Mouse (Mus musculus) kidney, embryonic 16.5 days (tissue): ENCODE results near the gene Dnajb11. TPM values are rescaled to one million over a fixed set of nuclear protein-coding genes. Genes with fewer than 3 reads are reported as not detected.

Experiments used
- ATAC-seq: fragments of 200-750 bp; cut with Nextera tagmentation; 2 replicates; pipeline ENCODE4 v1.8.0; 2017; ENCODE audit warnings: moderate TSS enrichment; ENCODE audit not compliant: low FRiP score, low TSS enrichment
- H3K27ac ChIP-seq: fragments of 300-500 bp; sonication (generic); 2 replicates; pipeline ENCODE4 v1.5.1; 2014; ENCODE audit warnings: low read length
- H3K27me3 ChIP-seq: fragments of 300-500 bp; sonication (generic); 2 replicates; pipeline ENCODE4 v1.6.1; 2014; ENCODE audit warnings: low read length, control low read depth, mixed read lengths; ENCODE audit not compliant: insufficient read depth
- H3K36me3 ChIP-seq: fragments of 300-500 bp; sonication (generic); 2 replicates; pipeline ENCODE4 v1.6.1; 2014; ENCODE audit warnings: low read length, control low read depth, mixed read lengths; ENCODE audit not compliant: insufficient read depth
- H3K4me1 ChIP-seq: fragments of 300-500 bp; sonication (generic); 2 replicates; pipeline ENCODE4 v1.6.1; 2014; ENCODE audit warnings: low read length, control low read depth, mixed read lengths; ENCODE audit not compliant: insufficient read depth
- H3K4me2 ChIP-seq: fragments of 300-500 bp; sonication (generic); replicated peaks from 2 replicates; pipeline ENCODE4 v1.6.1; 2014; ENCODE audit warnings: low read depth, low read length
- H3K4me3 ChIP-seq: fragments of 300-500 bp; sonication (generic); 2 replicates; pipeline ENCODE4 v1.5.1; 2014; ENCODE audit warnings: mild to moderate bottlenecking, low read length
- H3K9ac ChIP-seq: fragments of 300-500 bp; sonication (generic); replicated peaks from 2 replicates; pipeline ENCODE4 v1.6.1; 2014; ENCODE audit warnings: low read length
- H3K9me3 ChIP-seq: fragments of 300-500 bp; sonication (generic); 2 replicates; pipeline ENCODE4 v1.6.1; 2016; ENCODE audit warnings: low read length, control low read depth
- WGBS: fragments of 180-500 bp; shearing (Covaris S2); extraction: QIAGEN DNeasy Blood & Tissue Kit; methylation state at CpG from one replicate; pipeline ENCODE4 v1.1.7; 2014; 5-methylcytosine and 5-hydroxymethylcytosine counted together
- polyA plus RNA-seq: library from polyadenylated mRNA; unstranded; fragments of >200 nt; fragmentation: Nextera tagmentation; extraction: Ambion mirVana; gene quantifications from 2 replicates; pipeline ENCODE4 v1.2.1, GENCODE M21; 2015

The Dnajb11 gene
- polyA plus RNA-seq, 1 experiment from 2014 or later: 123 TPM

DNA sequence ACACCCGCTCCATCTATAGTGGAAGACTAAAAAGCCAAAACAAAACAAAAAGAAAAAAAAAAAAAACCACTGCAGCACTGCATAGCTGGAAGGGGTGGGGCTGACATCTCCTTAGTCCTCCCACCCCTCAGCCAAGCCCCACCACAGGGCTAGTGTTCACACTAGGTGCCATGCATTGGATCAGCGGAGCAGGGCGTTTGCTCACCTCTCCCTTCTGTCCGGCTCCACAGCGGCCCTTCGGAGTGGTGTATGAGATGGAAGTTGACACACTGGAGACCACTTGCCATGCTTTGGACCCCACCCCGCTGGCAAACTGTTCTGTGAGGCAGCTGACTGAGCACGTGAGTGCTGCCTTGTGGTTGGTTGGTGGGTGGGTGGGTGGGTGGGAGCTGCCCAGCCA, 36.5 kb downstream of the Dnajb11 start:
- no peak overlapping the region for H3K9ac ChIP-seq
- H3K4me3 ChIP-seq: no peak overlapping the region
- no peak overlapping the region for H3K4me2 ChIP-seq
- H3K36me3 ChIP-seq: no peaks in the 10 kb centered on the region
- no peaks in the 10 kb centered on the region for H3K9me3 ChIP-seq
- ATAC-seq: peak; percentile 19; the same call in 1 of the 2 replicates
- no peak overlapping the region for H3K27ac ChIP-seq
- 75% methylated on average over 8 of the region's 8 CpGs for WGBS
- no peaks in the 10 kb centered on the region for H3K27me3 ChIP-seq
- no peaks in the 10 kb centered on the region for H3K4me1 ChIP-seq

DNA sequence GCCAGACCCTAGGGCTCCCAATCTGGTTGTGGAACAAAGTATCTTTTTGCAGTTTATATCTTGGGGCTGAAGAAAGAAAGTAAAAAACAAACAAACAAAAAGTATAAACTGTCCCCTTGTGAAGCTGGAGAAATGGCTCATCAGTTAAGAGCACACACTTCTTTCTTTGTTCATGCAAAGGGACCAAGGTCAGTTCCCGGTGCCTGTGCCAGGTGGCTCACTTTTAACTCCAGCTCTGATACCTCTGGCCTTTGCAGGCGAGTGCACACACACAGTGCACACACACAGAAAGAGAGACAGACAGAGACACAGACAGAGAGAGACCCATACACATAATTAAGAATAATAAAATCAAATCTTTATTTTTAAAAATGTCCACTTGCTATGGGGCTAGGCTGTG, 39.0 kb downstream of the Dnajb11 start:
- H3K27ac ChIP-seq: no peak overlapping the region
- ATAC-seq: no peak
- H3K36me3 ChIP-seq: no peaks in the 10 kb centered on the region
- no peaks in the 10 kb centered on the region for H3K4me1 ChIP-seq
- H3K4me3 ChIP-seq: no peak overlapping the region
- no peak overlapping the region for H3K9ac ChIP-seq
- no peak overlapping the region for H3K4me2 ChIP-seq
- H3K27me3 ChIP-seq: no peaks in the 10 kb centered on the region
- WGBS: 62% methylated on average over 2 of the region's 2 CpGs
- H3K9me3 ChIP-seq: no peaks in the 10 kb centered on the region

DNA sequence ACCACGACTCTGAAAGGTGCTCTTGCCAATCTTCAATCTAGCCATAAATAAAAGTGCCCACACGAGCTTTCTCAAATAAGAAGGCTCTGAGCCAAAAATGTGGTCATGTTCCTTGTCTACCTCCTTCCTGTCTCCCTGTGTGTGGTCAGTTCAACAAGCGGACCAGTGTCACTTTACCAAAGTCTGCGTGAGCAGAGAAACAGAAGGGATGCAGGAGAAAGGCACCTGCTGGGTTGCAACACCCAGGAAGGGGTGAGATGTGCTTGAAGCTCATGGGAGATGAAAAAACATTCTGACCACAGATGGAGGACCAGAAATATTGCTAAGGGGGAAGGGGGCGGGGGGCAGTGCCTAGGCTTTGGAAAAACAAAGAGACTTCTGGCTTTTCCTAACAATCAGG, 41.7 kb downstream of the Dnajb11 start:
- Histone ChIP-seq H3K9ac (no peak overlapping the region), H3K4me2 (no peak overlapping the region), H3K36me3 (no peaks in the 10 kb centered on the region), H3K4me1 (no peaks in the 10 kb centered on the region), H3K27ac (no peak overlapping the region), H3K27me3 (no peaks in the 10 kb centered on the region), H3K9me3 (no peaks in the 10 kb centered on the region), H3K4me3 (no peak overlapping the region)
- 40% methylated on average over 5 of the region's 5 CpGs for WGBS
- no peak for ATAC-seq

DNA sequence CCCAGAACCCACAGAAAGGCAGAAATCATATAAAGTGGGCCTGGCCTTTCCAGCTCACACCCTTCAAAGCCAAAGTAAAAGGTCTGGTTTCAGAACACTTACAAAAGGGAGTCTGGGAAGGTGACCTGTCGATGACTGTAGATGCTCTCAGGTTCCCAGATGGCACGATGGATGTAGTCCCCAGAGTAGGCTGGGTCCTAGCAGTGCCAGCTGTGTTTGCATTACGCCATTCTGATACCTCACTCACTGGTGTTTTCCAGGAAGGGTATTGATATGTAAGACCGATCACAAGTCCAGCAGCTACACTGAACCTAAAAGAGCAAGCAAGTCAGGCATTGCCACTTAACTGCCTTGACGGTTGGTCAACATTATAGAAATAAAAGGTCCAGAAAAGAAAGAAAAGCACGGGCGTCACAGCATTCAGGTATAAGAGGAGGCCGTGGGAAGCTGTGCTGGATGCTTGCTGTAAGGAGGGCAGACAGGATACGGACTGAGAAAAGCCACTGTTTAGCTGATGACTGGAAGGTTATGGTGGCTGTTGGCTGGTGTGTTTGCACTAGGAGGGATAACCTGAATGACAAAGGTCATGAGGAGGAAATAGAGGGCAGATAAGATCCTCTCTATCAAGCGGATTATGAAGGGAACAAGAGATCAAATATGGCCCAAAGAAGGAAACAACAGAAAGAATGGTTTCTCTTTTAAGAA, 42.4 kb downstream of the Dnajb11 start:
- Histone ChIP-seq H3K4me1 (no peaks in the 10 kb centered on the region), H3K27ac (no peak overlapping the region), H3K27me3 (no peaks in the 10 kb centered on the region), H3K9me3 (no peaks in the 10 kb centered on the region), H3K4me2 (no peak overlapping the region), H3K9ac (no peak overlapping the region), H3K36me3 (no peaks in the 10 kb centered on the region), H3K4me3 (no peak overlapping the region)
- 74% methylated on average over 10 of the region's 10 CpGs for WGBS
- no peak for ATAC-seq

DNA sequence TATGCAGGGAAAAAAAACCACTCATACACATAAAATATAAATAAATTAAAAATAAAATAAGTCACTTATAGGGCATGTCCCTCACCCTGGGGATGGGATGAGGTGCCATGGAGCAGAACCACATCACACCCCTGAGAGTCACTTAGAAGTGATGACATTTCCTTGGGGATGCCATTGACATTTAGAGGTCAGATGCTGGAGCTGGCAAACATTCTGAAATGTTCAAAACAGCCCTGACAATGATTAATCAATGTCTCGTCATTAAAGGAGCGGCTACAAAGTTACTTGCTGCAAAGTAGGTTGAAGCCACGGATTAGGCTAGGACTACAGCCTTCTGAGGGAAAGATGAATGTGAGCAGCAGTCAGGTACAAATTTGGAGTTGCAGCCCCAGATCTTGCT, 43.7 kb downstream of the Dnajb11 start:
- no peaks in the 10 kb centered on the region for H3K36me3 ChIP-seq
- ATAC-seq: no peak
- H3K4me1 ChIP-seq: no peaks in the 10 kb centered on the region
- H3K9ac ChIP-seq: no peak overlapping the region
- no peaks in the 10 kb centered on the region for H3K9me3 ChIP-seq
- no peak overlapping the region for H3K4me3 ChIP-seq
- 63% methylated on average over 3 of the region's 3 CpGs for WGBS
- H3K4me2 ChIP-seq: no peak overlapping the region
- no peaks in the 10 kb centered on the region for H3K27me3 ChIP-seq
- no peak overlapping the region for H3K27ac ChIP-seq

DNA sequence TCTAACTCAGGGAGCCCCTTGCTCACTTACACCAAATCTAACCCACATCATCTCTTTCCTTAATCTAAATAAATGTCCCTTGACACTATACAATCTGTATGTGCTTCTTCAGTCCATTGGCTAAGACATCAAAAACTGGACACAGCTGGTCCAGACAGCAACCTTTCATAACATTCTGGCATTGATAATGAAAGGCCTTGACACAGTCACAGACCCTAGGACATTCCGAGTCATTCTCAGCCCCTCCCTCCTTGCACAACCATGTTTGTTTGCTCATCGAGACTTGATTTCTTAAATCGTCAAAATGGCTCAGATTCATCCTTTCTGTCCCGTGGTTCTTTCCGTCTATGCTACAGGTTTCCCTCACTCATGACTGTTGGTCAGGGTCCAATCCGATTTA, 51.6 kb downstream of the Dnajb11 start:
- Histone ChIP-seq H3K4me2 (no peak overlapping the region), H3K27me3 (no peaks in the 10 kb centered on the region), H3K27ac (no peak overlapping the region), H3K9me3 (no peaks in the 10 kb centered on the region), H3K4me1 (no peaks in the 10 kb centered on the region), H3K4me3 (no peak overlapping the region), H3K9ac (no peak overlapping the region), H3K36me3 (no peaks in the 10 kb centered on the region)
- 93% methylated on average over 6 of the region's 6 CpGs for WGBS
- ATAC-seq: no peak

DNA sequence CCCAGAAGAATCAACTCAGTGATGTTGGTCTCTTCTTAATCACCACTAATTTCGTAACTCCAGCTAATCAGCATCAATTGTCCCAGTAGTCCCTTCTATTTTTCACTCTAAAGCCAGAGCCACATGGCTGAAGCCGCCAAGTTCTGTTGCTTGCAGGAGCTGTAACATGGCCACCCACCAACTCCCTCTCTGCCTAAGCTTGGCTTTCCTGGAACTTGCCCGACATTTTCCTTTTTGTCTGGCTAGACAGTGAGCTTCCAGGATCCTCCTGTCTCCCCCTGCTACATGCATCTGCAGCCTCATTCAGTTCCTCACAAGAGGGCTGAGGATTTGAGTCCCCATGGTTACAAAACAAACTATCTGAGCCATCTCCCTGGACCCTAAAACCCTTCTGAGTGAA, 54.3 kb downstream of the Dnajb11 start:
- H3K27me3 ChIP-seq: no peaks in the 10 kb centered on the region
- no peaks in the 10 kb centered on the region for H3K4me1 ChIP-seq
- no peak overlapping the region for H3K27ac ChIP-seq
- H3K36me3 ChIP-seq: no peaks in the 10 kb centered on the region
- no peak overlapping the region for H3K4me3 ChIP-seq
- no peak for ATAC-seq
- H3K9me3 ChIP-seq: no peaks in the 10 kb centered on the region
- 80% methylated on average over 3 of the region's 3 CpGs for WGBS
- H3K9ac ChIP-seq: no peak overlapping the region
- no peak overlapping the region for H3K4me2 ChIP-seq

DNA sequence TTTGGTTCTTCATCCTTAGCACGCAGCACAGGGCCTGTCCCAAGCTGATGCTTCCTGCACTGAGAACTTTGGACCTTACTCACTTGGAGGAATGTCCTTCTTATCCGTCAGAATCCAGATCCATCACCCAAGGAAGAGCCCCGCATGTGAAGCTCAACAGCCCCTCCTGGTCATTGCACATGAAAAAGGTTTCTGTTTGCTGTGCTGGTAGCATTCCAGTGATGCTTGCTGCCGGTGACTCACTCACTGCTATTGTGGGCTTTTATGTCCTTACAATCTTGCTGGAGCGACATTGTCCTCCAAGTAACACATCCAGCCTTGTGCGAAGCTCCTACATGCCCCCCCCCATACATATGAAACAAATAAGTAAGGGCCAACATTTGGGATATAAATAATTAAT, 55.2 kb downstream of the Dnajb11 start:
- Histone ChIP-seq H3K27me3 (no peaks in the 10 kb centered on the region), H3K9me3 (no peaks in the 10 kb centered on the region), H3K9ac (no peak overlapping the region), H3K4me3 (no peak overlapping the region), H3K4me2 (no peak overlapping the region), H3K36me3 (no peaks in the 10 kb centered on the region), H3K4me1 (no peaks in the 10 kb centered on the region), H3K27ac (no peak overlapping the region)
- no peak for ATAC-seq
- 89% methylated on average over 6 of the region's 6 CpGs for WGBS

DNA sequence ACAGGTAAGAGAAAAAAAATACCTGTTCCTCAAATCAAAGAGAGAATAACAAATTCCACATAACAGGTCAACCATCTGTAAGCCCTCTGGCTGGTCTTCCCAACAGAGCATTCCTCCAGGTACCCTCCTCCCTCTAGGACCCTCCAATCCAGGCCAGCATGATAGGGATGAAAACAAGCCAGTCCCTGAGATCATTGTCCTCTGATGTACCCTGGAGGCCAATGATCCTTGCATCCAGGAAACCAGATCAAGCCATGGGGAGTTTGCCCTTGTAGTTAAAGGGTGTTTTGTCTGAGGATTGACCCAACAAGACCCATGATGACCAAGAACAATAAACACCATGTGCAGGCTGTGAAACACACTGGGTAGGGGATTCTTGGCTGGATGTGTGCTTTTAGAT, 56.6 kb downstream of the Dnajb11 start:
- no peaks in the 10 kb centered on the region for H3K9me3 ChIP-seq

DNA sequence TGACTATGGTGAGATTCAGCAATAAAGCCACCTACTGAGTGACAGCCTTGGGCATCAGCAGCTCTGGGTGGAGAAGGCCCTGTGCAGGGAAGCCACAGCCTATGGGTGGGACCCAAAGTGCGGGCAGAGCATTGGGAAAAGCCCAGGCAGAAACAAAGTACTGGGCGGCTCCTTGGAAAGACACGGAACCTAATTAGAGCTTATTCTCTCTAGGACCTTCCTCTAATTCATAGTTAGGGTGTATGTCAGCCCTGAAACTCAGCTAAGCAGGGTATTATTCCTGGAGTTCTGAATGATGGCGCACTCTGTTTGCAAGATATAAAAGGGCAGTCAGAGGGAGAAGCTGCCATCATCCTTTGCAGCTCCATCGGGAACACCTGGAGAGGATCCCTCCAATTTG, 60.4 kb downstream of the Dnajb11 start, which contains the start of gene Fetub:
Gene Fetub (plus strand): TSS at position 301 of the 400 bp plus-strand sequence.
- H3K36me3 ChIP-seq: no peaks in the 10 kb centered on the region
- no peak within 1 kb of the TSS for H3K27ac ChIP-seq
- WGBS: 93% methylated on average over 5 of the region's 5 CpGs
- H3K4me2 ChIP-seq: no peak within 1 kb of the TSS
- ATAC-seq: no peak
- no peaks in the 10 kb centered on the region for H3K27me3 ChIP-seq
- H3K4me3 ChIP-seq: no peak within 1 kb of the TSS
- H3K9me3 ChIP-seq: no peaks in the 10 kb centered on the region
- H3K4me1 ChIP-seq: peaks cover 4% of the 10 kb centered on the region; the same call in 1 of the 2 replicates
- no peak within 1 kb of the TSS for H3K9ac ChIP-seq

More for the DNA sequence above, 56.6 kb downstream of the Dnajb11 start:
- H3K27ac ChIP-seq: no peak overlapping the region
- H3K27me3 ChIP-seq: no peaks in the 10 kb centered on the region
- H3K4me2 ChIP-seq: no peak overlapping the region
- no peaks in the 10 kb centered on the region for H3K4me1 ChIP-seq
- ATAC-seq: no peak
- no peaks in the 10 kb centered on the region for H3K36me3 ChIP-seq
- H3K9ac ChIP-seq: no peak overlapping the region
- H3K4me3 ChIP-seq: no peak overlapping the region
